Mouse (Mus musculus): Measurements from ENCODE around the gene Lrpap1. TPM values are rescaled to one million over a fixed set of nuclear protein-coding genes. Genes with fewer than 3 reads are reported as not detected.

Gene Lrpap1
- polyA plus RNA-seq, 2 experiments, result 22.7 to 72.6 TPM

- H3K36me3 ChIP-seq (replicated peaks; ENCODE audit: control insufficient read depth, insufficient read depth, low read depth), result no peaks in the 10 kb centered on the region
- WGBS (ENCODE audit: insufficient replicate concordance), result 80% methylated on average over 1 of the region's 1 CpGs
- no peak overlapping the region for H3K4me3 ChIP-seq (ENCODE audit: insufficient read depth in 1 of 2, low read depth in 2 of 2, low read length in 2 of 2)
- no peak overlapping the region for H3K27ac ChIP-seq
- no peaks in the 10 kb centered on the region; the same call in 1 of the 2 replicates for H3K27me3 ChIP-seq (ENCODE audit: control insufficient read depth, insufficient read depth, low read length)
- H3K4me2 ChIP-seq (ENCODE audit: low read depth), result no peak overlapping the region
- H3K4me1 ChIP-seq (replicated peaks; ENCODE audit: control insufficient read depth in 2 of 2, insufficient read depth in 2 of 2, low read length in 1 of 2), result no peaks in the 10 kb centered on the region
- DNase-seq (ENCODE audit: low read depth in 3 of 3, low spot score in 3 of 3) (no peak), ATAC-seq (ENCODE audit: insufficient read depth) (no peak)
- no peak overlapping the region for H3K9ac ChIP-seq (replicated peaks)
- H3K9me3 ChIP-seq (ENCODE audit: control insufficient read depth, low read length), result no peaks in the 10 kb centered on the region
- TF ChIP-seq EP300 (IDR thresholded peaks at IDR 0.05; ENCODE audit: low read depth) (no peak), CTCF (IDR thresholded peaks at IDR 0.05; ENCODE audit: low read depth) (no peak)
These were observed 29.2 kb downstream of the Lrpap1 start for GRCm38 (mm10) chr5:35076369-35076768.

- ATAC-seq (ENCODE audit: insufficient read depth) (no peak), DNase-seq (ENCODE audit: low read depth in 3 of 3, low spot score in 3 of 3) (no peak)
- Histone ChIP-seq H3K4me2 (ENCODE audit: low read depth) (no peak overlapping the region), H3K27ac (no peak overlapping the region), H3K4me3 (ENCODE audit: insufficient read depth in 1 of 2, low read depth in 2 of 2, low read length in 2 of 2) (no peak overlapping the region), H3K36me3 (replicated peaks; ENCODE audit: control insufficient read depth, insufficient read depth, low read depth) (no peaks in the 10 kb centered on the region), H3K9me3 (ENCODE audit: control insufficient read depth, low read length) (no peaks in the 10 kb centered on the region), H3K4me1 (replicated peaks; ENCODE audit: control insufficient read depth in 2 of 2, insufficient read depth in 2 of 2, low read length in 1 of 2) (no peaks in the 10 kb centered on the region), H3K27me3 (ENCODE audit: control insufficient read depth, insufficient read depth, low read length) (no peaks in the 10 kb centered on the region; the same call in 1 of the 2 replicates), H3K9ac (replicated peaks) (no peak overlapping the region)
- 63% methylated on average over 9 of the region's 9 CpGs for WGBS (ENCODE audit: insufficient replicate concordance)
- TF ChIP-seq EP300 (IDR thresholded peaks at IDR 0.05; ENCODE audit: low read depth), result no peak
- no peak for TF ChIP-seq CTCF (IDR thresholded peaks at IDR 0.05; ENCODE audit: low read depth)
These were observed 31.6 kb downstream of the Lrpap1 start for GRCm38 (mm10) chr5:35073992-35074391.

GRCm38 (mm10) chr5:35073235-35073634 is 32.3 kb downstream of the Lrpap1 start:
- WGBS (ENCODE audit: insufficient replicate concordance), result 69% methylated on average over 11 of the region's 11 CpGs
- Histone ChIP-seq H3K4me2 (ENCODE audit: low read depth) (no peak overlapping the region), H3K4me3 (ENCODE audit: insufficient read depth in 1 of 2, low read depth in 2 of 2, low read length in 2 of 2) (no peak overlapping the region), H3K27ac (no peak overlapping the region), H3K36me3 (replicated peaks; ENCODE audit: control insufficient read depth, insufficient read depth, low read depth) (no peaks in the 10 kb centered on the region), H3K4me1 (replicated peaks; ENCODE audit: control insufficient read depth in 2 of 2, insufficient read depth in 2 of 2, low read length in 1 of 2) (no peaks in the 10 kb centered on the region), H3K9me3 (ENCODE audit: control insufficient read depth, low read length) (no peaks in the 10 kb centered on the region), H3K9ac (replicated peaks) (no peak overlapping the region), H3K27me3 (ENCODE audit: control insufficient read depth, insufficient read depth, low read length) (no peaks in the 10 kb centered on the region; the same call in 1 of the 2 replicates)
- no peak for TF ChIP-seq CTCF (IDR thresholded peaks at IDR 0.05; ENCODE audit: low read depth)
- no peak for TF ChIP-seq EP300 (IDR thresholded peaks at IDR 0.05; ENCODE audit: low read depth)
- ATAC-seq (ENCODE audit: insufficient read depth), result no peak
- no peak for DNase-seq (ENCODE audit: low read depth in 3 of 3, low spot score in 3 of 3)

- H3K9ac ChIP-seq (replicated peaks), result no peak overlapping the region
- WGBS (ENCODE audit: insufficient replicate concordance), result 73% methylated on average over 6 of the region's 6 CpGs
- H3K27me3 ChIP-seq (ENCODE audit: control insufficient read depth, insufficient read depth, low read length), result no peaks in the 10 kb centered on the region
- no peak overlapping the region for H3K4me3 ChIP-seq (ENCODE audit: insufficient read depth in 1 of 2, low read depth in 2 of 2, low read length in 2 of 2)
- ATAC-seq (ENCODE audit: insufficient read depth) (no peak), DNase-seq (ENCODE audit: low read depth in 3 of 3, low spot score in 3 of 3) (no peak)
- H3K36me3 ChIP-seq (replicated peaks; ENCODE audit: control insufficient read depth, insufficient read depth, low read depth), result no peaks in the 10 kb centered on the region
- no peaks in the 10 kb centered on the region for H3K9me3 ChIP-seq (ENCODE audit: control insufficient read depth, low read length)
- no peak for TF ChIP-seq CTCF (IDR thresholded peaks at IDR 0.05; ENCODE audit: low read depth)
- TF ChIP-seq EP300 (IDR thresholded peaks at IDR 0.05; ENCODE audit: low read depth), result no peak
- H3K4me1 ChIP-seq (replicated peaks; ENCODE audit: control insufficient read depth in 2 of 2, insufficient read depth in 2 of 2, low read length in 1 of 2), result no peaks in the 10 kb centered on the region
- H3K27ac ChIP-seq, result no peak overlapping the region
- no peak overlapping the region for H3K4me2 ChIP-seq (ENCODE audit: low read depth)
These were observed 33.7 kb downstream of the Lrpap1 start for GRCm38 (mm10) chr5:35071855-35072254.

- H3K27me3 ChIP-seq (ENCODE audit: control insufficient read depth, insufficient read depth, low read length), result no peaks in the 10 kb centered on the region
- 47% methylated on average over 7 of the region's 7 CpGs for WGBS (ENCODE audit: insufficient replicate concordance)
- no peaks in the 10 kb centered on the region for H3K4me1 ChIP-seq (replicated peaks; ENCODE audit: control insufficient read depth in 2 of 2, insufficient read depth in 2 of 2, low read length in 1 of 2)
- no peak overlapping the region for H3K27ac ChIP-seq
- H3K36me3 ChIP-seq (replicated peaks; ENCODE audit: control insufficient read depth, insufficient read depth, low read depth), result no peaks in the 10 kb centered on the region
- H3K4me2 ChIP-seq (ENCODE audit: low read depth), result no peak overlapping the region
- no peak overlapping the region for H3K9ac ChIP-seq (replicated peaks)
- DNase-seq (ENCODE audit: low read depth in 3 of 3, low spot score in 3 of 3) (no peak), ATAC-seq (ENCODE audit: insufficient read depth) (no peak)
- no peak overlapping the region for H3K4me3 ChIP-seq (ENCODE audit: insufficient read depth in 1 of 2, low read depth in 2 of 2, low read length in 2 of 2)
- H3K9me3 ChIP-seq (ENCODE audit: control insufficient read depth, low read length), result no peaks in the 10 kb centered on the region
- no peak for TF ChIP-seq CTCF (IDR thresholded peaks at IDR 0.05; ENCODE audit: low read depth)
- no peak for TF ChIP-seq EP300 (IDR thresholded peaks at IDR 0.05; ENCODE audit: low read depth)
These were observed 34.6 kb downstream of the Lrpap1 start for GRCm38 (mm10) chr5:35070953-35071352.

Data from liver, embryonic 14.5 days (tissue).